Mouse (Mus musculus): ENCODE measurements around the gene Capn8. TPM values are rescaled to one million over a fixed set of nuclear protein-coding genes. Genes with fewer than 3 reads are reported as not detected.

The Capn8 gene
- polyA plus RNA-seq, 1 experiment from 2014 or later, result 0.06 TPM

GRCm38 (mm10) chr1:182527261-182527766 is 37.5 kb upstream of the Capn8 start:
- Histone ChIP-seq H3K4me2 (replicated peaks) (no peak overlapping the region), H3K4me1 (peaks cover 11% of the 10 kb centered on the region), H3K36me3 (no peaks in the 10 kb centered on the region), H3K27me3 (peaks cover 21% of the 10 kb centered on the region), H3K9me3 (no peaks in the 10 kb centered on the region), H3K9ac (replicated peaks) (no peak overlapping the region), H3K27ac (replicated peaks) (no peak overlapping the region), H3K4me3 (no peak overlapping the region)
- ATAC-seq (ENCODE audit: low FRiP score, low read depth), result no peak
- WGBS, result 46% methylated on average over 13 of the region's 13 CpGs

GRCm38 (mm10) chr1:182527921-182528858 is 36.6 kb upstream of the Capn8 start:
- WGBS, result 3% methylated on average over 19 of the region's 19 CpGs

DNA sequence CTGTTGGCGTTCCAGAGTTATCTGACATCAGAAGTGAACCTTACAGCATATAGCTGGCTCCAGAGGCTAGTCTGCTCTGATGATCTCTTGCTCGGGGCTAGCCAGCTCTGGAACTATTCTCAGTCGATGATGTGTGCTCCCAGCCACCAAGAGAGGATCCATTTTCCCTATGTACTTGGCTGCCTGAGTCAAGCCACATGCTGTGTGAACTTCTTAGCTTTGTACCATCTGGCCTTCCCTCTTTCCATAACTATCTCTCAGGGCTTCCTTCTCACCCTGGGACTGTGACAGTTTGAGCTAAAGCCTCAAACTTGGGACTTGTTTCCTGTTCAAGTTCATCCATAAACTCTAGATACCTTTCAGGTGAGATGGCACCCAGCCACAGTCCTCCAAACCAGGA is 31.2 kb upstream of the Capn8 start:
- H3K36me3 ChIP-seq, result no peaks in the 10 kb centered on the region

More at GRCm38 (mm10) chr1:182527921-182528858, 36.6 kb upstream of the Capn8 start:
- H3K36me3 ChIP-seq, result no peaks in the 10 kb centered on the region
- peak overlapping the region; percentile 35 for H3K4me2 ChIP-seq (replicated peaks)
- H3K4me1 ChIP-seq, result peaks cover 11% of the 10 kb centered on the region
- H3K4me3 ChIP-seq, result 0 out of 2 replicates have a peak overlapping the region, but pooled peaks have one; percentile 14
- peaks cover 21% of the 10 kb centered on the region for H3K27me3 ChIP-seq
- no peaks in the 10 kb centered on the region for H3K9me3 ChIP-seq
- no peak for ATAC-seq (ENCODE audit: low FRiP score, low read depth)
- H3K27ac ChIP-seq (replicated peaks), result no peak overlapping the region
- 0 out of 2 replicates have a peak overlapping the region, but pooled peaks have one; percentile 31 for H3K9ac ChIP-seq (replicated peaks)

GRCm38 (mm10) chr1:182535080-182535481 is 29.7 kb upstream of the Capn8 start:
- Histone ChIP-seq H3K9ac (replicated peaks) (no peak overlapping the region), H3K27me3 (no peaks in the 10 kb centered on the region), H3K9me3 (no peaks in the 10 kb centered on the region), H3K36me3 (no peaks in the 10 kb centered on the region), H3K4me2 (replicated peaks) (no peak overlapping the region), H3K4me3 (no peak overlapping the region), H3K4me1 (peaks cover 4% of the 10 kb centered on the region; the same call in 1 of the 2 replicates), H3K27ac (replicated peaks) (no peak overlapping the region)
- no peak for ATAC-seq (ENCODE audit: low FRiP score, low read depth)
- 92% methylated on average over 3 of the region's 3 CpGs for WGBS

More for the DNA sequence above, 31.2 kb upstream of the Capn8 start:
- no peaks in the 10 kb centered on the region for H3K9me3 ChIP-seq
- H3K4me2 ChIP-seq (replicated peaks), result no peak overlapping the region
- no peak overlapping the region for H3K27ac ChIP-seq (replicated peaks)
- no peak overlapping the region for H3K9ac ChIP-seq (replicated peaks)
- peaks cover 5% of the 10 kb centered on the region for H3K27me3 ChIP-seq
- WGBS, result 87% methylated on average over 3 of the region's 3 CpGs
- ATAC-seq (ENCODE audit: low FRiP score, low read depth), result no peak
- H3K4me1 ChIP-seq, result peaks cover 1% of the 10 kb centered on the region
- H3K4me3 ChIP-seq, result no peak overlapping the region

DNA sequence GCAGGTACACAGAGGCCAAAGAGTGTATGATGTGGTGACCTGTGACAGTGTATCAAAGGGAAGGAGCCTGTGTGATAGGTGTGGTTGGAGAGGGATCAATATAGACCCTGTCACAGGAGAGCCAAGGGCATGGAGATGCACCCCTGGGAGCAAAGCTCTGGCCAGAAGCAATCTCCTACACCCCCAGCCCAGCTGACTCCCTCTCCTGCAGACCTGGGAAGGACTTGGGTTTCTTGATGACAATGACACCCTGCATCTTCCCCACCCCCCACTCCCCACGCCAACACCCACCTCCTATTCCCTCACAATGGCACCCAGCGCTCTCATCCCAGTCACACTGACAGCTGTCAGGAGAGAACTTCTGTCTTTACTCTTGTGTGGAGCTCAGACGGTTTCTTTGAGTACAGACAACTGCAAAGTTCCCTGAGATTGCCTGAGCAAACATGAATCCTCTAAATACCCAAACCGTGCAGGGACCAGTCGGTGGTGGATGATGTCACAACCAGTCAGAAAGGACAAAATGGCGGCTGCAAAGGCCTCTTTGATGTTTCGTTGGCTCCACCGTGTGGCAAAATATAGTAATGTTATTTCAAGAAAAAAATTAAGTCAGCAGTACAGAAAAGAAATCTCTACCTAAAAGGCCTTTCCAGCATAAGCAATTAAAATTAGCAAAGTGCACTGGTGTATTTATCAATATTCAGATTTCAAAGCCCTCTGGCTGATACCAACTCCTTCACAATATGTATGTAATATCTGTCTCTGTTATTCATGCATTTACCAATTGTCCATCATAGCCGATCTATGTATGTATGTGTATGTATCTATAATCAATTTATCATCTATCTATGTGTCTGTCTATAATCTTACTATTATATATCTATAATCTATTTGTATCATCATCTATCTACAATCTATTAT is 25.5 kb upstream of the Capn8 start:
- Histone ChIP-seq H3K9ac (replicated peaks) (peak overlapping the region; percentile 66), H3K36me3 (no peaks in the 10 kb centered on the region), H3K9me3 (no peaks in the 10 kb centered on the region), H3K4me1 (peaks cover 4% of the 10 kb centered on the region; the same call in 1 of the 2 replicates), H3K4me3 (peak overlapping the region; percentile 40), H3K27me3 (no peaks in the 10 kb centered on the region), H3K4me2 (replicated peaks) (peak overlapping the region; percentile 60), H3K27ac (replicated peaks) (no peak overlapping the region)
- 20% methylated on average over 9 of the region's 9 CpGs for WGBS
- ATAC-seq (ENCODE audit: low FRiP score, low read depth), result peak; percentile 80

GRCm38 (mm10) chr1:182542110-182542509 is 22.7 kb upstream of the Capn8 start:
- Histone ChIP-seq H3K9ac (replicated peaks) (no peak overlapping the region), H3K27me3 (no peaks in the 10 kb centered on the region), H3K4me3 (no peak overlapping the region), H3K27ac (replicated peaks) (no peak overlapping the region), H3K36me3 (no peaks in the 10 kb centered on the region), H3K9me3 (0 out of 2 replicates have a peak, but pooled peaks cover 3% of the 10 kb centered on the region), H3K4me2 (replicated peaks) (no peak overlapping the region), H3K4me1 (peaks cover 4% of the 10 kb centered on the region; the same call in 1 of the 2 replicates)
- no peak for ATAC-seq (ENCODE audit: low FRiP score, low read depth)
- 65% methylated on average over 5 of the region's 5 CpGs for WGBS

DNA sequence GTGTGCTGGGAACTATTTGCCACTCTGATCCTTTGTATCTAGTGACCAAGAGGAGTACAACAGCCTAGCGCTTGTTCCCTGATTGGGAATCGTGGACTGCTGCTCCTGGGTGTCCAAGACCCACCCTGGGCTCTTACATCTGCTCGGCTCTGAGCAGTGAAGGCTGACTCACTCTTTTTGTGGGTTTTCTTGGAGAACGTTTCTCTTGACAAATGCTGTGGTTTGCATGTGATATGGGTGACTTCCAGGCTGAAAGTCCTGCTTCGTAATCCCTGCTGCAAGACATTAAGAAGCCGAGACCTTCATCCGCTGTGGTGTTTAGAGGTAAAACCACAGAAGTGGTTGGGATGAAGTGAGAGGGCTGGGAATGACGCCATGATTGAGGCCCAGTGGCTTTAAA is 21.7 kb upstream of the Capn8 start:
- Histone ChIP-seq H3K9ac (replicated peaks) (no peak overlapping the region), H3K4me2 (replicated peaks) (no peak overlapping the region), H3K4me1 (peaks cover 4% of the 10 kb centered on the region; the same call in 1 of the 2 replicates), H3K36me3 (no peaks in the 10 kb centered on the region), H3K27me3 (no peaks in the 10 kb centered on the region), H3K27ac (replicated peaks) (no peak overlapping the region), H3K9me3 (0 out of 2 replicates have a peak, but pooled peaks cover 3% of the 10 kb centered on the region), H3K4me3 (no peak overlapping the region)
- ATAC-seq (ENCODE audit: low FRiP score, low read depth), result no peak
- 80% methylated on average over 8 of the region's 8 CpGs for WGBS

- Histone ChIP-seq H3K4me3 (no peak overlapping the region), H3K36me3 (no peaks in the 10 kb centered on the region), H3K9ac (replicated peaks) (no peak overlapping the region), H3K9me3 (0 out of 2 replicates have a peak, but pooled peaks cover 3% of the 10 kb centered on the region), H3K27ac (replicated peaks) (no peak overlapping the region), H3K4me2 (replicated peaks) (no peak overlapping the region), H3K4me1 (peaks cover 3% of the 10 kb centered on the region; the same call in 1 of the 2 replicates), H3K27me3 (no peaks in the 10 kb centered on the region)
- WGBS, result 72% methylated on average over 1 of the region's 1 CpGs
- ATAC-seq (ENCODE audit: low FRiP score, low read depth), result no peak
These were observed 20.9 kb upstream of the Capn8 start for GRCm38 (mm10) chr1:182543906-182544305.

DNA sequence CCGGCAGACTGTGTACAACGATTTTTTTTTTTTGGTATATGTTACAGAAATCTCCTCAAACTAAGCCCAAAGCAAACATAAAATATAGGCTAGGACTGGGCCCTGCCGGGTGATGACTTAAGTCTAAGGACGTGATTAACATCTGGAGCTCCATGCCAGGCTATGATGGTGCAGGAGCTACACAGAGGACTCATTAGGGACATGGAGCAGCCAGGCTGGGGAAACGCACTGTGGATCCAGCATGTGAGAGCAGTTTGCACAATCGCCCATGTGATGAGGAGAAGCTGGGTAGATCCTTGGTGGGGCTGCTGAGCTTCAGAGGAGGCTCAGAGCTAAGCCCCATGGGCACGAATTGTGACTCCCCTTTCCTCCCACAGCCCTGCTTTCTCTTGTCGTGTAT is 14.0 kb upstream of the Capn8 start:
- ATAC-seq (ENCODE audit: low FRiP score, low read depth), result no peak
- Histone ChIP-seq H3K9ac (replicated peaks) (no peak overlapping the region), H3K36me3 (no peaks in the 10 kb centered on the region), H3K9me3 (0 out of 2 replicates have a peak, but pooled peaks cover 3% of the 10 kb centered on the region), H3K4me3 (no peak overlapping the region), H3K27ac (replicated peaks) (no peak overlapping the region), H3K4me1 (no peaks in the 10 kb centered on the region), H3K27me3 (no peaks in the 10 kb centered on the region), H3K4me2 (replicated peaks) (no peak overlapping the region)
- WGBS, result 83% methylated on average over 8 of the region's 8 CpGs

- WGBS, result 63% methylated on average over 12 of the region's 12 CpGs
- no peak overlapping the region for H3K27ac ChIP-seq (replicated peaks)
- H3K4me3 ChIP-seq, result no peak overlapping the region
- H3K36me3 ChIP-seq, result no peaks in the 10 kb centered on the region
- no peak overlapping the region for H3K4me2 ChIP-seq (replicated peaks)
- no peaks in the 10 kb centered on the region for H3K4me1 ChIP-seq
- no peaks in the 10 kb centered on the region for H3K9me3 ChIP-seq
- no peak overlapping the region for H3K9ac ChIP-seq (replicated peaks)
- H3K27me3 ChIP-seq, result no peaks in the 10 kb centered on the region
- 0 out of 2 replicates have a peak, but pooled peaks have one; percentile 23 for ATAC-seq (ENCODE audit: low FRiP score, low read depth)
These were observed 11.0 kb upstream of the Capn8 start for GRCm38 (mm10) chr1:182553649-182554375.

DNA sequence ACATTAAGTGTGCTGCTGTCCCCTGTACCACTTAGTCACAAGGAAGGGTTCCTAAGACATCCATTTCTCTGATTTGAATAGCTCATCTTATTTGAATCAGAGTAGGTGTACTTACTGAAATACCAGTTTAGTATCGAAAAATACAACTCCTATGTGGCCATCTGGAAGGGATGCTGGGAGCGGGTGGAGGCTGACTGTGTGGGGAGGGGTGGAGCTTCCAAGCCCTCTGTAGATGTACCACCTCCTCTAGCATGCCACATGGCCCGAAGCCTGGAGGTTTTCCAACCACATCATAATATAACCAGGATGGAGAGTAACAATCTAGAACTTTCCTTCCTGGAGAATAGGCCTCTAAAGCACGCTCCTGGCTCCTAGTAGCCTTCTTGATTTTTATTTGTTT is 6.5 kb upstream of the Capn8 start:
- Histone ChIP-seq H3K27ac (replicated peaks) (no peak overlapping the region), H3K4me1 (0 out of 2 replicates have a peak, but pooled peaks cover 4% of the 10 kb centered on the region), H3K36me3 (no peaks in the 10 kb centered on the region), H3K9ac (replicated peaks) (no peak overlapping the region), H3K4me3 (no peak overlapping the region), H3K4me2 (replicated peaks) (no peak overlapping the region), H3K27me3 (0 out of 2 replicates have a peak, but pooled peaks cover under 1% of the 10 kb centered on the region), H3K9me3 (no peaks in the 10 kb centered on the region)
- 76% methylated on average over 4 of the region's 4 CpGs for WGBS
- no peak for ATAC-seq (ENCODE audit: low FRiP score, low read depth)

All from midbrain, embryonic 12.5 days (tissue).